Mouse (Mus musculus): ENCODE measurements around the gene Gm49340. TPM values are rescaled to one million over a fixed set of nuclear protein-coding genes. Genes with fewer than 3 reads are reported as not detected.

Gm49340 gene
- polyA plus RNA-seq, 2 experiments from 2014 or later, result not detected

Other genes starting within 250 kb of the Gm49340 start
- gene Itgae, start 239.2 kb upstream of the Gm49340 start, polyA plus RNA-seq (2017; shearing (Covaris generic)), result 100 to 1,000 TPM in 1 of 2 experiments, 10 to 100 TPM in 1; 63.9 to 126 TPM
- 1 to 10 TPM; 6.6 to 8.2 TPM for gene Haspin, start 191.4 kb upstream of the Gm49340 start, polyA plus RNA-seq (2017; shearing (Covaris generic))
- under 1 TPM; 0.33 to 0.55 TPM for gene P2rx5, start 169.3 kb upstream of the Gm49340 start, polyA plus RNA-seq (2017; shearing (Covaris generic))
- gene Emc6, start 152.7 kb upstream of the Gm49340 start, polyA plus RNA-seq (2017; shearing (Covaris generic)), result 10 to 100 TPM; 42.2 to 49.5 TPM
- gene Tax1bp3, start 152.7 kb upstream of the Gm49340 start, polyA plus RNA-seq (2017; shearing (Covaris generic)), result 10 to 100 TPM; 27.4 to 30.8 TPM
- 10 to 100 TPM; 12.9 to 18.3 TPM for gene Ctns, start 130.7 kb upstream of the Gm49340 start, polyA plus RNA-seq (2017; shearing (Covaris generic))
- 1 to 10 TPM; 1.3 to 4.8 TPM for gene Shpk, start 130.3 kb upstream of the Gm49340 start, polyA plus RNA-seq (2017; shearing (Covaris generic))
- gene Trpv1, start 95.4 kb upstream of the Gm49340 start, polyA plus RNA-seq (2017; shearing (Covaris generic)), result not detected
- gene Trpv3, start 62.4 kb upstream of the Gm49340 start, polyA plus RNA-seq (2017; shearing (Covaris generic)), result under 1 TPM; 0.09 to 0.16 TPM
- under 1 TPM in 1 of 2 experiments, not detected in 1; 0.08 TPM for gene Aspa, start 145 bp upstream of the Gm49340 start, polyA plus RNA-seq (2017; shearing (Covaris generic))
- not detected for gene Spata22, start within 50 bp of the Gm49340 start, polyA plus RNA-seq (2017; shearing (Covaris generic))
- gene Olfr20, start 21.0 kb downstream of the Gm49340 start, polyA plus RNA-seq (2017; shearing (Covaris generic)), result not detected
- gene Olfr376, start 41.5 kb downstream of the Gm49340 start, polyA plus RNA-seq (2017; shearing (Covaris generic)), result not detected
- not detected for gene Olfr1, start 69.9 kb downstream of the Gm49340 start, polyA plus RNA-seq (2017; shearing (Covaris generic))
- not detected for gene Olfr378, start 98.7 kb downstream of the Gm49340 start, polyA plus RNA-seq (2017; shearing (Covaris generic))
- gene Olfr380, start 127.8 kb downstream of the Gm49340 start, polyA plus RNA-seq (2017; shearing (Covaris generic)), result not detected
- gene Olfr381, start 161.9 kb downstream of the Gm49340 start, polyA plus RNA-seq (2017; shearing (Covaris generic)), result not detected
- not detected for gene Olfr382, start 187.5 kb downstream of the Gm49340 start, polyA plus RNA-seq (2017; shearing (Covaris generic))